Mouse (Mus musculus) activated CD4-positive, CD25-positive, alpha-beta regulatory T cell, adult 9 weeks (primary cell): ENCODE data around the gene Gm20388. TPM values are rescaled to one million over a fixed set of nuclear protein-coding genes. Genes with fewer than 3 reads are reported as not detected.

Experiments
- polyA plus RNA-seq: library from polyadenylated mRNA; unstranded; fragments of 100-300 nt; shearing (Covaris generic); gene quantifications from one replicate; pipeline ENCODE4 v1.2.1, GENCODE M21; 2017

The Gm20388 gene
- 8.9 TPM for polyA plus RNA-seq

GRCm38 (mm10) chr8:119910547-119911257 lies at the start of gene Gm20388:
Gene Gm20388, plus strand, starts transcription at chr8:119910841.

GRCm38 (mm10) chr8:119861706-119862389 lies 48.8 kb upstream of the Gm20388 start, which contains the start of gene Klhl36:
Gene Klhl36, plus strand, starts transcription at chr8:119862266.

GRCm38 (mm10) chr8:119909944-119910546 lies 596 bp upstream of the Gm20388 start, which contains the start of gene Usp10:
Gene Usp10, plus strand, starts transcription at chr8:119910360.

GRCm38 (mm10) chr8:119992249-119992648 lies 81.6 kb downstream of the Gm20388 start, which contains the start of gene Crispld2:
Gene Crispld2, plus strand, starts transcription at chr8:119992438.

GRCm38 (mm10) chr8:120101068-120101972 lies 190.7 kb downstream of the Gm20388 start, which contains the start of gene Zdhhc7:
Gene Zdhhc7, minus strand, starts transcription at chr8:120101482.

GRCm38 (mm10) chr8:120113758-120114255 lies 203.2 kb downstream of the Gm20388 start, which contains the start of gene 6430548M08Rik:
Gene 6430548M08Rik, plus strand, starts transcription at chr8:120114152.

GRCm38 (mm10) chr8:120177318-120178123 lies 266.9 kb downstream of the Gm20388 start, which contains the start of gene Fam92b:
Gene Fam92b, minus strand, starts transcription at chr8:120177466.

GRCm38 (mm10) chr8:120227891-120228591 lies 317.4 kb downstream of the Gm20388 start, which contains the start of gene Gse1:
Gene Gse1, plus strand, starts transcription at chr8:120228456.

GRCm38 (mm10) chr8:120588908-120589771 lies 678.5 kb downstream of the Gm20388 start, which contains the start of gene Gins2:
Gene Gins2, minus strand, starts transcription at chr8:120589304.

GRCm38 (mm10) chr8:120647532-120647931 lies 736.9 kb downstream of the Gm20388 start, which contains the start of gene 1190005I06Rik:
Gene 1190005I06Rik, minus strand, starts transcription at chr8:120647632.

GRCm38 (mm10) chr8:120667561-120668373 lies 757.1 kb downstream of the Gm20388 start, which contains the start of the genes Gm27021 and Cox4i1:
Gene Gm27021, minus strand, starts transcription at chr8:120668079.
Gene Cox4i1, plus strand, starts transcription at chr8:120668222.

GRCm38 (mm10) chr8:120668374-120668905 lies 757.8 kb downstream of the Gm20388 start, which contains the start of gene Emc8:
Gene Emc8, minus strand, starts transcription at chr8:120668573.

GRCm38 (mm10) chr8:120735770-120736481 lies 825.3 kb downstream of the Gm20388 start, which contains the start of gene Irf8:
Gene Irf8, plus strand, starts transcription at chr8:120736358.

GRCm38 (mm10) chr8:121084210-121084951 lies 1173.7 kb downstream of the Gm20388 start, which contains the start of gene Foxf1:
Gene Foxf1, plus strand, starts transcription at chr8:121084386.

GRCm38 (mm10) chr8:121107668-121108656 lies 1197.3 kb downstream of the Gm20388 start, which contains the start of gene Mthfsd:
Gene Mthfsd, minus strand, starts transcription at chr8:121108392.

